Mouse (Mus musculus) telencephalon, adult 2 months (tissue): ENCODE data around the gene 4933406M09Rik.

ENCODE experiments used
- DNase-seq: peaks from one replicate; pipeline ENCODE4 v3.0.0-alpha.2; 2011; ENCODE audit warnings: low read depth, low spot score

4933406M09Rik gene

GRCm38 (mm10) chr1:134433002-134433401 lies 47.3 kb downstream of the 4933406M09Rik start:
- no peak for DNase-seq

GRCm38 (mm10) chr1:134433473-134433872 lies 47.7 kb downstream of the 4933406M09Rik start:
- no peak for DNase-seq

GRCm38 (mm10) chr1:134435414-134435813 lies 49.7 kb downstream of the 4933406M09Rik start:
- no peak for DNase-seq

- DNase-seq: no peak
Measured at GRCm38 (mm10) chr1:134440437-134440836, 54.7 kb downstream of the 4933406M09Rik start.
